ENCODE assay signal across 8 mouse cellular contexts in genomic region chr6:18848051-18848701, GRCm38 (mm10). TPM values are rescaled to one million over a fixed set of nuclear protein-coding genes. Genes with fewer than 3 reads are reported as not detected.
DNase-seq lines count a peak whose midpoint lies in the region; ATAC-seq lines count a peak whose summit lies in the region.

Gene Lsm8 (plus strand): TSS chr6:18848579.

- H3K36me3 ChIP-seq in hindbrain, embryonic 11.5 days (ENCODE audit: control insufficient read depth, insufficient read depth, low read length), result no peaks in the 10 kb centered on the region

- peak within 1 kb of the TSS; percentile 90 for H3K27ac ChIP-seq in hindbrain, embryonic 11.5 days (ENCODE audit: low read depth, low read length)

- peak; percentile 97 for DNase-seq in Muller cell, postnatal 12 days (ENCODE audit: inconsistent ontology term)
- DNase-seq in cerebellum, adult 9-11 months, result peak; percentile 96
- peak; percentile 94 to 97 for DNase-seq in frontal cortex, adult 2 months (ENCODE audit: extremely low spot score in 1 of 2, low spot score in 1 of 2)
- peak; percentile 98 for DNase-seq in hindbrain, embryonic 11.5 days (ENCODE audit: low spot score)
- DNase-seq in layer of hippocampus, postnatal 10 days (ENCODE audit: low spot score in 2 of 2), result peak; percentile 96 to 98
- peak; percentile 98 for DNase-seq in lung, postnatal 10 days
- peak; percentile 97 for DNase-seq in ovary, postnatal 36 days (ENCODE audit: low spot score)
- peak; percentile 96 for DNase-seq in thymus, postnatal 25 days

- H3K4me3 ChIP-seq in hindbrain, embryonic 11.5 days (ENCODE audit: low read depth, low read length), result peak within 1 kb of the TSS; percentile 81

- H3K4me1 ChIP-seq in hindbrain, embryonic 11.5 days (replicated peaks; ENCODE audit: control insufficient read depth, insufficient read depth, low read length), result no peaks in the 10 kb centered on the region

- peak within 1 kb of the TSS; percentile 54 for H3K4me2 ChIP-seq in hindbrain, embryonic 11.5 days (replicated peaks; ENCODE audit: low read depth, low read length)

- H3K9me3 ChIP-seq in hindbrain, embryonic 11.5 days (ENCODE audit: control insufficient read depth, low read length), result no peaks in the 10 kb centered on the region

- ATAC-seq in hindbrain, embryonic 11.5 days (ENCODE audit: low FRiP score), result peak; percentile 100

- peak within 1 kb of the TSS; percentile 96 for H3K9ac ChIP-seq in hindbrain, embryonic 11.5 days (ENCODE audit: low read depth, low read length)

- no peaks in the 10 kb centered on the region for H3K27me3 ChIP-seq in hindbrain, embryonic 11.5 days (ENCODE audit: control insufficient read depth, insufficient read depth, low read length)

- 2% methylated on average over 37 of the region's 37 CpGs for WGBS in hindbrain, embryonic 11.5 days

RNA-seq across cellular contexts. Expression of gene Lsm8, which starts in this region (rescaled TPM):
- polyA plus RNA-seq in frontal cortex, adult 2 months (2012; rRNA removed), result 45.8 and 47.8 TPM in 2 replicates
- 189 and 199 TPM in 2 replicates for polyA plus RNA-seq in hindbrain, embryonic 11.5 days (2014; fragmentation: Nextera tagmentation; extraction: Ambion mirVana)
- total RNA-seq in layer of hippocampus, postnatal 10 days (2021), result 10 to 100 TPM; 51.2 to 56.5 TPM

Comparison
In these comparisons a context has a peak if more than half of its experiments do, and no peak if none do; other contexts are left out.
1. Peak in every context shown above with its lines: DNase-seq, ATAC-seq, H3K4me3 ChIP-seq and H3K27ac ChIP-seq.